Mouse (Mus musculus) neural tube, embryonic 14.5 days (tissue): ENCODE measurements around the gene Rps6ka2. TPM values are rescaled to one million over a fixed set of nuclear protein-coding genes. Genes with fewer than 3 reads are reported as not detected.

Experiments used
- ATAC-seq: fragments of 200-750 bp; cut with Nextera tagmentation; 2 replicates; pipeline ENCODE4 v1.8.0; 2017; ENCODE audit warnings: low read depth, mild to moderate bottlenecking, moderate TSS enrichment, moderate library complexity
- H3K27ac ChIP-seq: fragments of 300-500 bp; sonication (generic); 2 replicates; pipeline ENCODE4 v1.5.1; 2014; ENCODE audit warnings: low read depth, mild to moderate bottlenecking, control low read depth, low read length, moderate library complexity, mixed read lengths
- H3K27me3 ChIP-seq: fragments of 300-500 bp; sonication (generic); 2 replicates; pipeline ENCODE4 v1.6.1; 2014; ENCODE audit warnings: low read length; ENCODE audit not compliant: control insufficient read depth, insufficient read depth
- H3K36me3 ChIP-seq: fragments of 300-500 bp; sonication (generic); 2 replicates; pipeline ENCODE4 v1.6.1; 2014; ENCODE audit warnings: low read length, mixed read lengths; ENCODE audit not compliant: control insufficient read depth, insufficient read depth
- H3K4me1 ChIP-seq: fragments of 300-500 bp; sonication (generic); 2 replicates; pipeline ENCODE4 v1.6.1; 2014; ENCODE audit warnings: low read length; ENCODE audit not compliant: control insufficient read depth, insufficient read depth
- H3K4me2 ChIP-seq: fragments of 300-500 bp; sonication (generic); 2 replicates; pipeline ENCODE4 v1.6.1; 2014; ENCODE audit warnings: mild to moderate bottlenecking, low read depth, low read length, control low read depth
- H3K4me3 ChIP-seq: fragments of 300-500 bp; sonication (generic); 2 replicates; pipeline ENCODE4 v1.5.1; 2014; ENCODE audit warnings: low read depth, low read length, control low read depth, mixed read lengths
- H3K9ac ChIP-seq: fragments of 300-500 bp; sonication (generic); replicated peaks from 2 replicates; pipeline ENCODE4 v1.6.1; 2014; ENCODE audit warnings: low read depth, mild to moderate bottlenecking, control low read depth, low read length, mixed read lengths
- H3K9me3 ChIP-seq: fragments of 300-500 bp; sonication (generic); 2 replicates; pipeline ENCODE4 v1.6.1; 2016; ENCODE audit warnings: low read length; ENCODE audit not compliant: control insufficient read depth
- WGBS: fragments of 180-500 bp; shearing (Covaris S2); extraction: QIAGEN DNeasy Blood & Tissue Kit; methylation state at CpG from one replicate; pipeline ENCODE4 v1.1.7; 2014; 5-methylcytosine and 5-hydroxymethylcytosine counted together
- polyA plus RNA-seq: library from polyadenylated mRNA; unstranded; fragments of >200 nt; fragmentation: Nextera tagmentation; extraction: Ambion mirVana; gene quantifications from 2 replicates; pipeline ENCODE4 v1.2.1, GENCODE M21; 2014

Gene Rps6ka2
- polyA plus RNA-seq, 1 experiment from 2014 or later: 20.7 TPM

DNA sequence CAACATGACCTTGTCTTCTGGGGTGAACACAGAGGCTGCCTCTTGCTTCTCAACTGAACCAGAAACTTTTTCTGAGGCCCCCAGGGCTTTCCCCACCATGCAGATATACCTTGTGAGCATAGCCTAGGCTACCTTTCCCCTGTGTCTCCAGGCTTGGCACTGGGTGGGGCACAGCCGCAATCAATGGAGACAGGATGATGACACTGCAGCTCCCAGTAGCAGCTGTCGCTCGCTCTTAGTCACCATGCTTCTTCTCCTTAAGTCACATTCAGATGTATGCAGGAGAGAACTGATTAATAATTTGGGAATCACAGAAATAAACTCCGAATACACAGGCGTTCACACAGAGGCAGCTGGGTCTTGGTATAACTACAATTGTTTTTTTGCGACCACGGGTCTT is 4.4 kb upstream of the Rps6ka2 start:
- H3K27ac ChIP-seq: no peak overlapping the region
- H3K4me1 ChIP-seq: peaks cover 4% of the 10 kb centered on the region; the same call in 1 of the 2 replicates
- H3K27me3 ChIP-seq: no peaks in the 10 kb centered on the region
- no peak overlapping the region for H3K4me3 ChIP-seq
- H3K4me2 ChIP-seq: no peak overlapping the region
- H3K36me3 ChIP-seq: no peaks in the 10 kb centered on the region
- H3K9ac ChIP-seq: no peak overlapping the region
- 93% methylated on average over 7 of the region's 7 CpGs for WGBS
- ATAC-seq: no peak
- H3K9me3 ChIP-seq: no peaks in the 10 kb centered on the region

DNA sequence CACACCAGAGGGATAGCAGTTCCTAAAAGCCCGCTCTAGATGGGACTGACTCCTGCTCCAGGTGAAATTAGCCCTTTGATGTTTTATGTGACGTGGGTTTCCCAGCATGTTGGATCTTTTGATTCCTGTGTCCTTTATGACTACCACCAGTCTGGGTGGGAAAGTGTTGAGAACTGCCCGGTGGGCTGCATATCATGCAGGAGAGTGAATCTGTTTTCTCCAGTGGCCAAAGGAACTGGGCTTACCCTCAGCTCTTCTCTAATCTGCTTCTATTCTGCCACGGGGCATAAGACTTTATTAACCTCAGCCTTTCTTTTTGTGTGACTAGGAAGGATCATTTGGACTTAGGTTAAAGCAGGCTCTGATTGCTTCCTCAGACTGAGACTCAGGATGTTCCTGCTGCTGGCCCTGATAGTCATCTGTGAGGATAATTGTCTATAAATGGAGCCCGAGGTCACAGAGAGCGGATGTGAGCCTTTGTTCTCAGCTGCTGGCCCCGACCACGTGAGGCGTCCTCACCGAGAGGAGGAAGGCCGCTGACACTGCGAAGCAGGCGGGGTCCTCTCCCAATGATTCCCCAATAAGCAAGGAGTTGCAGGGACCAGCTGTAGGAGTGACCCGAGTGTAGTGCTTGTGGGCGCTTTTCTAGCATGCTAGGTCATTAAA is 821 bp upstream of the Rps6ka2 start:
- Histone ChIP-seq H3K4me3 (peak overlapping the region; percentile 76), H3K27me3 (no peaks in the 10 kb centered on the region), H3K4me1 (peaks cover 13% of the 10 kb centered on the region), H3K9ac (peak overlapping the region; percentile 46), H3K27ac (peak overlapping the region; percentile 88), H3K36me3 (no peaks in the 10 kb centered on the region), H3K4me2 (peak overlapping the region; percentile 65), H3K9me3 (no peaks in the 10 kb centered on the region)
- 6% methylated on average over 15 of the region's 15 CpGs for WGBS
- ATAC-seq: peak; percentile 55

DNA sequence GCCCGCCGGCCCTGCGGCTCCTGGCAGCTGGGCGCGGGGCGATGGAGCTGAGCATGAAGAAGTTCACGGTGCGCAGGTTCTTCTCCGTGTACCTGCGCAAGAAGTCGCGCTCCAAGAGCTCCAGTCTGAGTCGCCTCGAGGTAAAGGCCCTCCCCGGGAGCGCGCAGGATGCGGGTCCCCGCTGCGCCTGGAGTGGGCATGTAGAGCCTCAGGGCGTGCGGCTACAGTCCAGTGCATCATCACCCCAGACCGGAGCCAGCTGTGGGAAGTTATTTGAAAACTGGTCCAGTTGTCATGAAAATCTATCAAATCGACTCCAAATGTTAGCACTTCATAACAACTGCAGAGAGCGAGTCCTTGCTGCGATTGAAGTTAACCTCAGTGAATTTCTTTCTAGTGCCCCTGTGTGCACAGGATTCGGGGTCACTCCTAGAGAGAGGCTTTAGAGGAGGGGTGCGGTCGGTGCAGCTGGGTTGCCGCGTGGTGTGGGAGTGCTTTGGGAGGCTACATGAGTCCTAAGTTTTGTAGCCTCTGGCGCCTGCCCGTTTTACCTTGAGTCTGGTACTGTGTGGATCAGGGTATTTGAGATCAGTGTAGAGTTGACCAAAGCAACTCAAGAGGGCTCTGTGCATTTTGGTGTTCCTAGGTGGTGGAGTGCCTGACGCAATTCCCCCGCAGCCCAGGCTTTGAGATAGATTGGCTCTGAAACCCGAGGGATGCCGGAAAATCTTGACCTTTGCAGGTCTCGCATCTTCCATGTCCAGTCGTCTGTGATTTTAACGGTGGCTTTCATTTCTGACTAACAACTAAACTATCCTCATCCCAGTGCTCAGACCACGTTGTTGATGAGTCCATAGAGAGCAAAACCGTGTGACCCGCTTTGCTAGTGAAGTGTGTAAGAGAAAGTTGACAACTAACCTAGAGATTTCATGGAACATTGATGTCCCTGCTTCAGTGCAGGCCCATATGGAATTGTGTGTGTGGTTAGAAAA is 685 bp downstream of the Rps6ka2 start:
- under 1% methylated on average over 43 of the region's 43 CpGs for WGBS
- Histone ChIP-seq H3K4me3 (peak overlapping the region; percentile 76), H3K9ac (peak overlapping the region; percentile 77), H3K27me3 (no peaks in the 10 kb centered on the region), H3K36me3 (no peaks in the 10 kb centered on the region), H3K27ac (peak overlapping the region; percentile 87), H3K9me3 (no peaks in the 10 kb centered on the region), H3K4me2 (peak overlapping the region; percentile 57), H3K4me1 (peaks cover 13% of the 10 kb centered on the region)
- ATAC-seq: no peak; the same call in 1 of the 2 replicates

DNA sequence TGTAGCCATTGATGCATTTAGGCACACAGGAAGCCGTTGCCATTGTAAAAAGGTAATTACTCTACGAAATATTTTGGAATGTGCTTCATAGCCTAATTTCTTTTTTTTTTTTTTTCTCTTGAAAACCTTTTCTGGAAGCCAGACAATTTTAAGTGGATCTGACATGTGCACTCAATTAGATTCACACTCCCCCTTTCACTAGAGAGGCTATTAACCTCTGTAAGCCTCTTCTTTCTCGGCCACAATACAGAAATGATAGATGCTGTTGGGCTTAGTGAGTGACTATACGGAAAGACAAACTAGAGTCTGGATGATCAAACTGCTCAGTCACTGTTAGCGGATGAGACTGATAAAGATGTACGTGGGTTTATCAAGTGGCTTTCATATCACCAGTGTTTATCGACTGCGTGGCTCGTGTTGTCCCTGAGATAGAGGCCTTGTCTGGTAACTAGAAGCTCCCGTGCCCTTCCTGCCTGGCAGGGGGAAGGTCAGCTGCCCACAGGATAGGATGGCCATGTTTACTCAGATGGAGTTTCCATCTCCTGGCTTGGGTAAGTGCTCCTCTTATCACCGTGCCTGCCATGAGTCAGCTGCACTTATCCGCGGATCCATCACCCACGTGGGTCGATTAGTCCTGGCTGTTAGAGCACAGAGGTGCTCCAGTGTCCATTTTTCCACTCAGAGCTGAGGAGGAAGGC is 3.6 kb downstream of the Rps6ka2 start:
- H3K9ac ChIP-seq: no peak overlapping the region
- H3K4me3 ChIP-seq: no peak overlapping the region
- H3K9me3 ChIP-seq: no peaks in the 10 kb centered on the region
- no peaks in the 10 kb centered on the region for H3K36me3 ChIP-seq
- ATAC-seq: no peak
- no peaks in the 10 kb centered on the region for H3K27me3 ChIP-seq
- no peak overlapping the region for H3K4me2 ChIP-seq
- no peak overlapping the region for H3K27ac ChIP-seq
- 67% methylated on average over 15 of the region's 15 CpGs for WGBS
- peaks cover 13% of the 10 kb centered on the region for H3K4me1 ChIP-seq

DNA sequence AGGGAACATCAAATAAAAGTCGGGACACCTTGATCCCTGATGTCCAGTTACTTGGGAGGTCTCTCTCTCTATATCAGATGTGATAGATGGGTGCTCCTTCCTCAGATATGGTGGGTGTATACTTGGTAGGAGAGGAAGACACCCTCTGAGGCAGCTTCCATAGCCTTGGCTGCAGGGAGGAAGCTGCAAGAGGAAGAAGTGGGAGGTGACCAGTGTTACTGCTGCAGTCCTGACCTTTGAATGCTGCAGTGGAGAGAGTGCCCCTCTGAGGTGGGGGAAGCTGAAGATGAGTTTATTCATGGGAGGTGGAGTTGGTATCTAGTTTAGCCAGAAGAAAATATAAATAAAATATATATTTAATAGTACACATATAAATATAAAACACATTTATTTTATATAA is 5.4 kb downstream of the Rps6ka2 start:
- Histone ChIP-seq H3K4me1 (peaks cover 9% of the 10 kb centered on the region), H3K9me3 (no peaks in the 10 kb centered on the region), H3K4me2 (no peak overlapping the region), H3K36me3 (no peaks in the 10 kb centered on the region), H3K9ac (no peak overlapping the region), H3K4me3 (no peak overlapping the region), H3K27me3 (no peaks in the 10 kb centered on the region), H3K27ac (no peak overlapping the region)
- WGBS: 94% methylated on average over 1 of the region's 1 CpGs
- no peak for ATAC-seq

DNA sequence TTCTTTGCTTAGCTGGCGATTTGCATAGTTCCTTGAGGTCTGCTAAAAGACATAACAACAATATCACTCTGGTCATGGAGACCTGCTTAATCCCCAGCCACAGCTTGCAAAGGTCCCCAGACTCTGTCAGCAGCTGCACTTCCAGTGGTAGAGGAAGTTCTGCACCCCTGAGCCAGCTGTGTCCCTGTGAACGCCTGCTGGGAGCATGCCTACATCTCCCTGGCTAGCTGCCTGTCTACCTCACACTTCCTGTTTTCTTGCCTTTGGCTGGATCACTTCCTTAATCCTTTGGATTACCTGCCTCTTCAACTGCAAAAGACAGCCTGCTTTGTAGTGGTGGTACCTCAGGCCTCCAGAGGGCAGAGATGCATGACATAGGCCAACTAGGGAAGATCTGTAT is 6.5 kb downstream of the Rps6ka2 start:
- no peaks in the 10 kb centered on the region for H3K36me3 ChIP-seq
- no peak overlapping the region for H3K4me3 ChIP-seq
- H3K27me3 ChIP-seq: no peaks in the 10 kb centered on the region
- H3K9ac ChIP-seq: no peak overlapping the region
- H3K27ac ChIP-seq: no peak overlapping the region
- no peak overlapping the region for H3K4me2 ChIP-seq
- H3K4me1 ChIP-seq: peaks cover under 1% of the 10 kb centered on the region; the same call in 1 of the 2 replicates
- 19% methylated on average over 2 of the region's 2 CpGs for WGBS
- H3K9me3 ChIP-seq: no peaks in the 10 kb centered on the region
- ATAC-seq: no peak

DNA sequence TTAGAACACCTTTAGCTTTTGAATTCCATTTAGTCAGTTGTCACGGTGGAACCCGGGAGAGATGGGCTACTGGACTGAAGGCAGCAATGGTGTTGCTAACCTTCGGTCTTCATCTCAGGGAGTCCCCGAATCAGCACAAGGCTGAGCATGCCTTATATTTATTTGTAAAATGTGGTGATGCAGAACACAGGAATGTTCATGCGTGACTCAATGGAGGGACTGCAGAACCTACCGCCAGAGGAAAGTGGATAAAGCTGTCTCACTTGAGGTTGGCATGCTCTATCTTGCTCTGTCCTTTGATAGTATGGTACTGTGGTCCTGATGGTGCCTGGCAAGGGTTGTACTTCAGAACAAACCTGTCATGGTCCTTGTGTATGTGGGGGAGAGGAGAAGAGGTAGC is 8.3 kb downstream of the Rps6ka2 start:
- H3K9me3 ChIP-seq: no peaks in the 10 kb centered on the region
- no peaks in the 10 kb centered on the region for H3K27me3 ChIP-seq
- H3K27ac ChIP-seq: no peak overlapping the region
- WGBS: 97% methylated on average over 6 of the region's 6 CpGs
- ATAC-seq: no peak
- H3K36me3 ChIP-seq: no peaks in the 10 kb centered on the region
- no peak overlapping the region for H3K4me3 ChIP-seq
- no peak overlapping the region for H3K9ac ChIP-seq
- H3K4me1 ChIP-seq: no peaks in the 10 kb centered on the region; the same call in 1 of the 2 replicates
- H3K4me2 ChIP-seq: no peak overlapping the region

DNA sequence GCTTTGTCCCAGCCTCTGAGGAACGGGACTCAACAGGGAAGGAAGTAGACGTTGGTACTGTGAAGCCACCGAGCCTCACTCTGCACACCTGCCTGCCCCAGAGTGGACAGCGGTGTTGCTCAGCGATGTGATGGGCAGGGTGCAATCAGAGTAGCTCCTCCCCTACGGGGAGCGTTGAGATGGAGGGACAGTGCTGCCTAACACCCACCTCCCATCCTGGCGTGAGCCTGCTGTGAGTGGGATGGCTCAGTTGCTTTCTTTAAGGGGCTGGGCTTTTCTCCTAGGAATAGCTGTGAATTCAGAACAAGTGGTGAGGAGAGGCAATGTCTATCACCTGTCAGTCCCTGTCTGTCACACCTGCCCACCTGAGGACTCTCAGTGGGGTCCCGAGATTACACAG is 12.3 kb downstream of the Rps6ka2 start:
- H3K27me3 ChIP-seq: no peaks in the 10 kb centered on the region
- no peak for ATAC-seq

More for the DNA sequence above, 12.3 kb downstream of the Rps6ka2 start:
- H3K36me3 ChIP-seq: no peaks in the 10 kb centered on the region
- H3K9ac ChIP-seq: no peak overlapping the region
- no peaks in the 10 kb centered on the region; the same call in 1 of the 2 replicates for H3K4me1 ChIP-seq
- H3K4me3 ChIP-seq: no peak overlapping the region
- H3K27ac ChIP-seq: no peak overlapping the region
- 80% methylated on average over 9 of the region's 9 CpGs for WGBS
- no peaks in the 10 kb centered on the region for H3K9me3 ChIP-seq
- H3K4me2 ChIP-seq: no peak overlapping the region
